Mouse (Mus musculus) B cell, adult 62 days (primary cell): Measurements from ENCODE around the gene Zkscan5. TPM values are rescaled to one million over a fixed set of nuclear protein-coding genes. Genes with fewer than 3 reads are reported as not detected.

Source experiments
- total RNA-seq: library from RNA; stranded (reverse); gene quantifications from 4 replicates; pipeline ENCODE4 v1.2.4, GENCODE M21; 2023

Zkscan5 gene
- 9.0 to 10.5 TPM (median 10.1 TPM) in 4 replicates for total RNA-seq

DNA sequence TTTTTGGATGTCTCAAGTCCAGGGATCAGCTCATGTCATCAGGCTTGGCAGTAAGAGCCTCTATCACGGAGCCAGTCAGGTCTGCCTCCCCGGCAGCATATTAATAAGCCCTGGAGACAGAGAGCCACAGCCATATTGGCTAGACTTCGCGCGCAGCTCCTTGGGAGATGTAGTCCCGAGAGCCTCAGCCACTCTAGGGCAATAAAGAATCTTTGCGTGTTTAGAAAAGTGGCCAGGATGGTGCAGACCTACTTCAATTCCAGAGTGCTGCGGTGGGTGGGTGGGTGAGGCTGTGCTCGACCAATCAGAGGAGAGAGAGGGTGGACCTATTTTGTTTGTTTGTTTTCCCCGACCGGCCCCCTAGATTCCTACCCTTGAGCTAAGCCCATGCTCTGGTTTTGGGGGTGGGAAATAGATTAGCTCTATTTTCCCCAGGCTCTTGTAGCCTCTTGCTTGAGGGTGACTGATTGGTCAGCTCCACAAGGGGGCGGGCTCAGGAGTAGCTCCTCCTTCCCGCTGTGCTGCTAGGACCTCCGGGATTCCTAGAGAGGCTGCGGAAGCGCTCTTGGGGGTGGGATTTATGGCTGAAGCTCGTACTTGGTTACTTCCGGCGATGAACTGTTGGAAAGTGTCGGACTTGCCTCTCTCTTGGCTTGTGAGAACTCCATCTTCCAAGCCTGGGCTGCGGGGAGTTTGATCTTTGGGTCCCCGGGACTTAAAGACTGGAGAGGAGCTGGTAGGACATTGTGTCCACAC, at the start of gene Zkscan5:
Zkscan5 (plus strand) TSS at position 627 of the 756 bp plus-strand sequence.

DNA sequence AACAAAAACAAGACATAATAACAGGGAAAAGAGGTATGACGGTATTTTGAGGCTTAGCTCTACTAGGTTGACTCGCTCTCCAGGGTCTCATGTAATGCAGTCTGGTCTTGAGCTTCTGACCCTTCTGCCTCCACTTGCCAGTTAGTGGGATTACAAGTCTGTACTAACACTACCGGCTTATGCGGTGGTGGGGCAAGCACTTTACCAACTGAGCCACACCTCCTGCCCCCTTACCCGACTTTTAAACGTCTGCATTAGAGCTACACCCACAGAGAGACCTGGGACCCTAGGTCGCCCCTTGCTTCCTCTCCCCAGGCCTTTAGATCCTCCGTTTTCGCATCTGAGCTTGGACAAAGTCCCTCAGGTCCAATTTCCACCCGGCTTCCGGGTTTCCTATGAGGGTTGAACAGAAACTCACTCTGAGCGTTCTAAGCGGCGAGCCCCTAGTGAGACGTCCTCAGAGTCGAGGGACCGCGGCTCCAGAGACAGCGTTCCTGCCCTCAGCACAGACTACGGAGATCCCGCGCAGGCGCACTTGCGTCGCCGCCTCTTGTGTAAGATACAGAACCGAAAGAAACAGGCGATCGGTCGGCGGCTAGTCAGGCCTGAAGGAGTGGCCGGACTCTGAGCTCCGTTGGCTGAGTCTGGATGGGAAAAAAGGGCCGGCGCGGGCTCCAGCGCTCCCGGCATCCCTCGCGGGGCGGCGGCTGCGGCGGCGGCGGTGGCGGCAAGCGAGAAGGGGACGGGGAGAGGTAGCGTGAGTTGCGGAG, 37.6 kb upstream of the Zkscan5 start, which contains the start of the genes Ptcd1 and Cpsf4:
Ptcd1 (minus strand) TSS at position 573 of the 770 bp plus-strand sequence.
Cpsf4 (plus strand) TSS at position 678 of the 770 bp plus-strand sequence.

DNA sequence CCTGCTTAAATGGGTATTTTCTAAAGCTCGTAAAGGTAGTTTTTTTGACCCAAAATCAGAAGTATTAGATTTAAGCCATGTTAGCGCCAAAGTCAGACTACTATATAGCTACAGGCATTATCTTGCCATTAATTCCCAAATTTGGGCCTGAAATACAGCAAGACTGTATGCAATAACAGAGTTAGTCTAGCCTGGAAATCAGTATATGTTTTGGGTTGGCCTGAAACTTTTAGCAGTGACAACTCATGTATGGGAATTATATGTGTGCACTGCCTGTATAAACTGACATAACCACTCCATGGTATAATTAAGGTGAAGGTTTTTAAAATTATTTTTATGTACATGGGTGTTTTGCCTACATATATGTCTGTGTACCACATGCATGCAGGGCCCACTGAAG, 12.4 kb upstream of the Zkscan5 start, which contains the start of gene Atp5j2:
Atp5j2 (minus strand) TSS at position 101 of the 400 bp plus-strand sequence.

DNA sequence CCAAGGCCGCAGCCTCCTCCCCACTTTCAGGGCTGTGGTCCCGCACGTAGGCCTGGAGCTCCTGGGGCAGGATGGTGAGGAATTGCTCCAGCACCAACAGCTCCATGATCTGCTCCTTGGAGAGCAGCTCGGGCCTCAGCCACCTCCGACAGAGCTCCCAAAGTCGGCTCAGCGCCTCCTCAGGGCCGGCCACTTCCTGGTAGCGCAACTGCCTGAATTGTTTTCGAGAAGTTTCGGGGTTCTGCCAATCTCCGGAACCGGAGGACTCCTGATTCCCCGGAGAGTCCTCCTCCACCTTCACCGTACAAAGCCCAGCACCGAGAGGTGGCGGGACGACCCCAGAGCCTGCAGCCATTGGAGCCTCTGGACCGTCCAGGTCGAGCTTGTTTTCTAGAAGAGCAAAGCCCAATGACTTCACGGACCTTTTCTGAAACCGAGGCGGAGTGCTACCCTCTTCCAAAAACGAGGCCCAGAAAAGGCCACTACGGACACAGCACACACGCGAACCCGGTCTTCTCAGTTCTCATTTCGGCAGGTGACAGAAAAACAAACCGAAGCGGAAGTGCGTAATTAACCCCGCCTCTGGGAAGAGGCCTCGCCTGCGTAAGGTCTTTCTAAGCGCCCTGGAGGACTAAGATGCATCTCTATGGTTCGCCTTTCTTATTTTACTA, 2.9 kb upstream of the Zkscan5 start, which contains the start of gene Zkscan14:
Zkscan14 (minus strand) TSS at position 548 of the 671 bp plus-strand sequence.

DNA sequence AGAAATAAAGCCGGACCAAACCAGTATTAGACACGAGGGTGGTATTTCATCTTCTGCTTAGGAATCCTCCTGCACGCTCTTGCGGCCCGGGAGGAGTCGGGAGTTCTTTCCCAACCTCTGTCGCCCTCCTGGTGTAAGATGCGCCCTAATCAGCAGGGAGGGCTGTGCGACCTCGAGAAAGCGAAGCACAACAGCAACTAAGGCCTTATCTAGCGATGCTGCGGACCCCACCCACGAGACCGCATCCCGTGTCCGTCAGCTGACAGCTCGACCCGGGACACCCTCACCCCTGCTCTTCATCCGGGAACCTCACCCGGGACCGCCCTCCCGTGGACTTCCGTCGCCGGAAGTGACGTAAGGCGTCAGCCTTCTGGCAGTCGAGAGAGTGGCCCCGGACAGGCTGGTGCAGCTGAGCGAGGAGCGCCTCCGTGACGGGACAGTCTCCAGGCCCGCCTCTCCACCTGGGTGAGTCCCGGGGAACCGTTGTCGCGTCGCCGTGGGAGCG, 27.1 kb downstream of the Zkscan5 start, which contains the start of gene Zfp655:
Zfp655 (plus strand) TSS at position 349 of the 505 bp plus-strand sequence.

Other genes with a start within 250 kb of the Zkscan5 start
- 22.4 to 27.4 TPM (median 25.2 TPM) in 4 replicates for gene Smurf1, start 238.7 kb upstream of the Zkscan5 start, total RNA-seq
- not detected in 4 replicates for gene Gm4871, start 171.8 kb upstream of the Zkscan5 start, total RNA-seq
- not detected in 4 replicates for gene 1700018F24Rik, start 161.6 kb upstream of the Zkscan5 start, total RNA-seq
- gene Arpc1a, start 120.7 kb upstream of the Zkscan5 start, total RNA-seq: 93.6 to 105 TPM (median 99.4 TPM) in 4 replicates
- gene Kpna7, start 120.5 kb upstream of the Zkscan5 start, total RNA-seq: not detected in 4 replicates
- gene Arpc1b, start 90.3 kb upstream of the Zkscan5 start, total RNA-seq: 434 to 448 TPM (median 440 TPM) in 4 replicates
- 43.4 to 52.0 TPM (median 47.8 TPM) in 4 replicates for gene Pdap1, start 64.3 kb upstream of the Zkscan5 start, total RNA-seq
- gene Bud31, start 64.2 kb upstream of the Zkscan5 start, total RNA-seq: 222 to 230 TPM (median 230 TPM) in 4 replicates
- 16.7 to 22.1 TPM (median 20.1 TPM) in 4 replicates for gene Ptcd1, start 37.5 kb upstream of the Zkscan5 start, total RNA-seq
- gene Cpsf4, start 37.3 kb upstream of the Zkscan5 start, total RNA-seq: 36.2 to 42.6 TPM (median 38.4 TPM) in 4 replicates
- gene Atp5j2, start 12.5 kb upstream of the Zkscan5 start, total RNA-seq: 128 to 151 TPM (median 137 TPM) in 4 replicates
- gene Zkscan14, start 2.7 kb upstream of the Zkscan5 start, total RNA-seq: 30.8 to 34.9 TPM (median 31.8 TPM) in 4 replicates
- gene Zfp655, start 27.2 kb downstream of the Zkscan5 start, total RNA-seq: 73.3 to 88.8 TPM (median 82.3 TPM) in 4 replicates
- 30.8 to 41.1 TPM (median 35.0 TPM) in 4 replicates for gene Zscan25, start 75.9 kb downstream of the Zkscan5 start, total RNA-seq
- not detected in 4 replicates for gene Cyp3a57, start 140.7 kb downstream of the Zkscan5 start, total RNA-seq